Mouse (Mus musculus): ENCODE measurements around the gene Pdzrn4. TPM values are rescaled to one million over a fixed set of nuclear protein-coding genes. Genes with fewer than 3 reads are reported as not detected.
A peak's percentile ranks its signal among the peaks of the same experiment; 100 is the strongest.

The Pdzrn4 gene
- polyA plus RNA-seq, 1 experiment from 2014 or later, result 16.4 TPM

DNA sequence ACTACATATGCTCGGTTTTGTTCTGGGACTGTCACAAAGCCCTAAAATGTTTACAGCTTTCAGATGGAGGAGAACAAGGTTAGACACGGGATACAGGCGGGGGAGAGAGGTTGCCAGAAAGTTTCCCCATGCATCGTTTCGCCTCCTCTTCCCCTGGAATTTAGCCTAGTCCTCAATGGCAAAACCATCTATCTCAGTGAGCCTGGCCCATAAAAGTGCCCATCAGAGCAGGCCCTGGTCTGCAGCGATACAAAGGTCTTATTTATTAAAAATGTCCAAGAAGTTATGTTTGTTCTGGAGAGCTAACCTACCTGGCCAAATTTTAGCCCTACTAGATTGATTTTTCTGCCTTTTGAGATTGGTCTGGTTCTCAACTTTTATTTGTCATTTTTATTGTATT is 165.5 kb downstream of the Pdzrn4 start:
- Histone ChIP-seq H3K36me3 (no peaks in the 10 kb centered on the region), H3K4me1 (no peaks in the 10 kb centered on the region), H3K9ac (replicated peaks) (no peak overlapping the region), H3K27me3 (no peaks in the 10 kb centered on the region), H3K4me2 (replicated peaks) (no peak overlapping the region), H3K27ac (replicated peaks) (no peak overlapping the region), H3K9me3 (no peaks in the 10 kb centered on the region), H3K4me3 (no peak overlapping the region)
- 95% methylated on average over 6 of the region's 6 CpGs for WGBS
- ATAC-seq (replicated peaks), result no peak

DNA sequence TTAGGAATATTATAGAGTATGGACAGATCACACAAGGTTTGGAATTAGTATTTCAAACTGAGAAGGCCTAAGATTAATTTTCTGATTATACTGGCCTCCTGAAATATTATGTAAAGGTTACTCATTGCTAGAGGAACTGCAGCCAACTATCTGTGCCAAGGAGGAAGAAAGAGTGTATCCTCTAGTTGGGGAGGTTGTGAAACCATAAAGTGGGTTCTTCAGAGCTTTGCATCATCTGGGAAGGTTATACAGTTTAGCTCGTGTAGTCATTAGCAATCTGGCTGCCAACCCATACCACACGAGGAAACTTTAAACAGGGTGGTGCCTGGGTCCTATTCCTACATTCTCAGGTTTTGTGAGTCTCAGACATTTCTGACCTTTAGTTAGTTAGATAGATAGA is 166.9 kb downstream of the Pdzrn4 start:
- H3K27me3 ChIP-seq, result no peaks in the 10 kb centered on the region
- WGBS, result 85% methylated on average over 2 of the region's 2 CpGs
- no peak overlapping the region for H3K9ac ChIP-seq (replicated peaks)
- no peaks in the 10 kb centered on the region for H3K9me3 ChIP-seq
- no peaks in the 10 kb centered on the region for H3K4me1 ChIP-seq
- no peak overlapping the region for H3K27ac ChIP-seq (replicated peaks)
- H3K36me3 ChIP-seq, result no peaks in the 10 kb centered on the region
- H3K4me2 ChIP-seq (replicated peaks), result no peak overlapping the region
- no peak overlapping the region for H3K4me3 ChIP-seq
- no peak for ATAC-seq (replicated peaks)

- H3K9ac ChIP-seq (replicated peaks), result no peak overlapping the region
- 32% methylated on average over 3 of the region's 3 CpGs for WGBS
- peaks cover 13% of the 10 kb centered on the region for H3K4me1 ChIP-seq
- H3K36me3 ChIP-seq, result no peaks in the 10 kb centered on the region
- no peak overlapping the region for H3K4me3 ChIP-seq
- H3K27ac ChIP-seq (replicated peaks), result peak overlapping the region; percentile 46
- H3K27me3 ChIP-seq, result no peaks in the 10 kb centered on the region
- H3K4me2 ChIP-seq (replicated peaks), result no peak overlapping the region
- peak; percentile 67 for ATAC-seq (replicated peaks)
- no peaks in the 10 kb centered on the region for H3K9me3 ChIP-seq
Observed at GRCm38 (mm10) chr15:92570526-92571243, 174.0 kb downstream of the Pdzrn4 start.

DNA sequence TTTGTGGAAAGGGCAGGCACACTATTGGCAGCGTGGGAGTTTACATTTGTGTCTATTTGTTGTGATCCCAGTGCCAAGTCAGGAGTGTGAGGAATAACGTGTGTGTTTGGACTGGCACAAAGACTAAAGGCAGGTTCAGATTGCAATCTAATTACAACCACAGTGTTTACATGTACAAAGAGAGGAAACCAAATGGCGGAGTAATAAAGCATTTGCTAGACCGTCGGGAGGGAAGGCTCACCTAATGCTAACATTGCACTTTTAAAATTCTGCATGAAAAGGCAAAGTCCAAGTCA is 174.5 kb downstream of the Pdzrn4 start:
- Histone ChIP-seq H3K4me2 (replicated peaks) (no peak overlapping the region), H3K4me1 (peaks cover 13% of the 10 kb centered on the region), H3K27me3 (no peaks in the 10 kb centered on the region), H3K4me3 (no peak overlapping the region), H3K36me3 (no peaks in the 10 kb centered on the region), H3K9ac (replicated peaks) (no peak overlapping the region), H3K27ac (replicated peaks) (peak overlapping the region; percentile 46; the same call in 1 of the 2 replicates), H3K9me3 (no peaks in the 10 kb centered on the region)
- WGBS, result 15% methylated on average over 5 of the region's 5 CpGs
- ATAC-seq (replicated peaks), result no peak; the same call in 1 of the 2 replicates

- no peaks in the 10 kb centered on the region for H3K27me3 ChIP-seq
- peaks cover 23% of the 10 kb centered on the region for H3K4me1 ChIP-seq
- H3K4me2 ChIP-seq (replicated peaks), result no peak overlapping the region
- WGBS, result 14% methylated on average over 11 of the region's 11 CpGs
- no peaks in the 10 kb centered on the region for H3K36me3 ChIP-seq
- no peak overlapping the region for H3K27ac ChIP-seq (replicated peaks)
- no peak overlapping the region for H3K4me3 ChIP-seq
- H3K9ac ChIP-seq (replicated peaks), result no peak overlapping the region
- H3K9me3 ChIP-seq, result no peaks in the 10 kb centered on the region
- ATAC-seq (replicated peaks), result peak; percentile 69
Observed at GRCm38 (mm10) chr15:92577476-92577875, 180.8 kb downstream of the Pdzrn4 start.

GRCm38 (mm10) chr15:92580217-92580616 is 183.5 kb downstream of the Pdzrn4 start:
- H3K4me2 ChIP-seq (replicated peaks), result no peak overlapping the region
- no peaks in the 10 kb centered on the region for H3K9me3 ChIP-seq
- no peak overlapping the region for H3K4me3 ChIP-seq
- no peak for ATAC-seq (replicated peaks)
- H3K9ac ChIP-seq (replicated peaks), result no peak overlapping the region
- H3K36me3 ChIP-seq, result no peaks in the 10 kb centered on the region
- no peak overlapping the region for H3K27ac ChIP-seq (replicated peaks)
- H3K4me1 ChIP-seq, result peaks cover 23% of the 10 kb centered on the region
- H3K27me3 ChIP-seq, result no peaks in the 10 kb centered on the region
- WGBS, result 38% methylated on average over 3 of the region's 3 CpGs

GRCm38 (mm10) chr15:92580742-92581383 is 184.2 kb downstream of the Pdzrn4 start:
- Histone ChIP-seq H3K36me3 (no peaks in the 10 kb centered on the region), H3K9ac (replicated peaks) (no peak overlapping the region), H3K27me3 (no peaks in the 10 kb centered on the region), H3K27ac (replicated peaks) (no peak overlapping the region), H3K9me3 (no peaks in the 10 kb centered on the region), H3K4me3 (no peak overlapping the region), H3K4me1 (peaks cover 23% of the 10 kb centered on the region), H3K4me2 (replicated peaks) (no peak overlapping the region)
- WGBS, result 17% methylated on average over 9 of the region's 9 CpGs
- peak; percentile 72 for ATAC-seq (replicated peaks)

DNA sequence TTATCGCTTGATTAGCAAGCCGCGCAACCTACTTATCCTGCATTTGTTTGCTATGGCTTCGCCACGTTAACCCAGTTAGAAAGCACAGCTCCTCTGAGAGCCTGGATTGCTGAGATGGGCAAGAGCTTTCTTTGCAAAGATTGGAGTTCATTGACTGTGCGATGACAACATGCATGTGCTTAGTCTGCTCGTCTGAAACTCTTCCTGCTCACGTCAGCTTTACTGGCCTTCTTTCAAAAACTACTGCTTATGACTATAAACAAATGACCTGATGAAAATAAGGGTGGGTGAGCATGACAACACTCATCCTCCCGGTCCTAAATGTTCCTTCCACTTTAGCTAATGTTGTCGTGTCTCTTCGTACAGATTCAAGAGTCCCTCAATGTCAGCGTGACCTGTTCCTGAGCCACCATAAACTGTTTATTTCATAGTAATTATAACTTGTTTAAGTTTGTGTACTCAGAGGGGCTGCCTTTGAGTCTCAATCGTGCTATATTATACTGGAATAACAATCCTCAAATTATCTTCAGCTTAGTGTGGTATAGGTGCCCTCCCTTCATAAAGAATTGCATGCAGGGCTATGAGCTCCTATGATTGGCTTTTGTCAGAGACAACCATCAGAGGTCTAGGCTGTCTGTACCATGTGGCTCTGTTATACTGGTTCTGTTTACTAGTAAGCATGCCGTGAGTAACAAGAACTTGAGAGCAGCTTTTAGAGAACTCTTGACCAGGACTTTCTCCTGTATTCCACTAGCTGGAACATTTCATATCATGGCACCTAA is 187.9 kb downstream of the Pdzrn4 start:
- Histone ChIP-seq H3K4me3 (no peak overlapping the region), H3K27me3 (no peaks in the 10 kb centered on the region), H3K9ac (replicated peaks) (no peak overlapping the region), H3K4me2 (replicated peaks) (no peak overlapping the region), H3K27ac (replicated peaks) (no peak overlapping the region), H3K4me1 (peaks cover 12% of the 10 kb centered on the region), H3K9me3 (no peaks in the 10 kb centered on the region), H3K36me3 (no peaks in the 10 kb centered on the region)
- 85% methylated on average over 14 of the region's 14 CpGs for WGBS
- ATAC-seq (replicated peaks), result no peak

DNA sequence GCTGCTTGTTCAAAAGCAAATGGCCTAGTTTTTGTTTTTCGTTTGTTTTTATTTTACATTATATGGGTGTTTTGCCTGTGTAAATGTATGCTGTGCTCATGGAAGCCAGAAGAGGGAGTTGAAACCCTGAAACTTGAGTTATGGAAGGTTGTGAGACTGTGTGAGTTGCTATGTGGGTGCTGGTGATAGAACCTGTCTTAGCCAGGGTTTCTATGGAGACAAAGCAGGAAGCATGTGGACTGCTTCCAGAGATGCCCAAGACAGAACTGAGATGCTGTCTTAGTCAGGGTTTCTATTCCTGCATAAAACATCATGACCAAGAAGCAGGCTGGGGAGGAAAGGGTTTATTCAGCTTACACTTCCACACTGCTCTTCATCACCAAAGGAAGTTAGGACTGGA is 190.8 kb downstream of the Pdzrn4 start:
- Histone ChIP-seq H3K27ac (replicated peaks) (no peak overlapping the region), H3K4me2 (replicated peaks) (no peak overlapping the region), H3K27me3 (no peaks in the 10 kb centered on the region), H3K36me3 (no peaks in the 10 kb centered on the region), H3K9me3 (no peaks in the 10 kb centered on the region), H3K9ac (replicated peaks) (no peak overlapping the region), H3K4me3 (no peak overlapping the region), H3K4me1 (no peaks in the 10 kb centered on the region)
- 87% methylated on average over 1 of the region's 1 CpGs for WGBS
- no peak for ATAC-seq (replicated peaks)

- Histone ChIP-seq H3K36me3 (no peaks in the 10 kb centered on the region), H3K4me1 (peaks cover 47% of the 10 kb centered on the region), H3K9ac (replicated peaks) (no peak overlapping the region), H3K27ac (replicated peaks) (no peak overlapping the region), H3K4me2 (replicated peaks) (no peak overlapping the region), H3K27me3 (no peaks in the 10 kb centered on the region), H3K4me3 (no peak overlapping the region), H3K9me3 (no peaks in the 10 kb centered on the region)
- WGBS, result 9% methylated on average over 2 of the region's 2 CpGs
- ATAC-seq (replicated peaks), result no peak
Observed at GRCm38 (mm10) chr15:92594721-92595120, 198.0 kb downstream of the Pdzrn4 start.

DNA sequence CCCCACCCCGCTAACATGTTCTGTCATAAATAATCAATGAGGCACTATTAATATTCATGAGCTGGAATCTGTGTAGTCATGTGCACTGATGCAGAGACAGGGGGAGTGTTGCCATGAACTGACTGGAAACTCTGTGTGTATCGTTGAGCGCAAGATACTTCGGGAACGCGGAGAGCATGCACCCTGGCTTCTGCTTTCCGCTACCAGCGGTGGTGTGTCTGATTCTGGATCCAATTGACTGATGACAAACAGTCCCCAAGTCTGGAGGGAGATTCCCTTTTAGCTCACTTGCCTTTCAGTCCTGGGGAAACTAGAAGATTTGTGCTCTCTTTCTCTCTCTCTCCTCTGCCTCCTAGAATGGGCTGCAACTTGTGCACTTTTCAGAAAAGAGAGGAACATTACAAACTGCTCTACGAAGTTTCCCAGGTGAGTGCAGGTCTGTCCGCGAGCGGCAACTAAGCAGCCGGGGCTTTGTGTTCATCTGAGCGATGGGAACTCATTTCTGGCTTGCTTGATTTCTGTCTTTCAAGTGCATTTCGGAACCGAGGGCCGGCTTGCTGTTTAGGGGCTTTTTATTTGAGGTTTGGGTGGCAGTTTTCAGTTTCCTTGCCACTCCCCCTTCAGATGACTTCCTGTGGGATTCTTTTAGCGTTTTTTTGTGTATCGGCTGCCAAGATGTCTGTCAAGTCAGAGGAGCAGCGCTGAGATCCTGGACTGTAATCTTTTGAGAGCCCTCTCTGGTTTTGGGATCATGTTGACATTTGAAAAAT is 200.5 kb downstream of the Pdzrn4 start:
- H3K4me2 ChIP-seq (replicated peaks), result peak overlapping the region; percentile 63
- H3K36me3 ChIP-seq, result no peaks in the 10 kb centered on the region
- H3K9ac ChIP-seq (replicated peaks), result peak overlapping the region; percentile 53
- peaks cover 47% of the 10 kb centered on the region for H3K4me1 ChIP-seq
- H3K27ac ChIP-seq (replicated peaks), result peak overlapping the region; percentile 86
- WGBS, result under 1% methylated on average over 20 of the region's 20 CpGs
- ATAC-seq (replicated peaks), result peak; percentile 89
- H3K27me3 ChIP-seq, result no peaks in the 10 kb centered on the region; the same call in 1 of the 2 replicates
- peak overlapping the region; percentile 42 for H3K4me3 ChIP-seq
- no peaks in the 10 kb centered on the region for H3K9me3 ChIP-seq
